Mouse (Mus musculus) left cerebral cortex, postnatal 14 days (tissue): ENCODE data around the gene Cd37. TPM values are rescaled to one million over a fixed set of nuclear protein-coding genes. Genes with fewer than 3 reads are reported as not detected.
"Not testable (repeated sequence)": the region's sequence is repeated elsewhere in the genome, so short reads cannot be mapped to it uniquely, and the experiment has no call there.

Source experiments
- DNase-seq, 2 experiments: peaks; one replicate each; pipeline ENCODE4 v3.0.0; 2021 to 2022; ENCODE audit warnings: low spot score in 2 of 2, mixed read lengths in 1 of 2
- intact Hi-C: fragments of 180-260 bp; cut with DNase I; formaldehyde crosslinking; loops from one replicate; pipeline ENCODE4 v1.15.1; 2025
- long read RNA-seq, 2 experiments: library from polyadenylated mRNA; stranded (forward); transcript quantifications; one replicate each; pipeline ENCODE4 v2.0.0; 2021
- total RNA-seq, 2 experiments: library from RNA; stranded (reverse); gene quantifications; 2 replicates each; pipeline ENCODE4 v1.2.3; 2021

Gene Cd37
- total RNA-seq: 1 to 10 TPM; 3.4 to 4.0 TPM
- long read RNA-seq, experiment 1, partial matches to known transcripts: 0 of 1 reads
- long read RNA-seq, experiment 1, other reads (novel, unspliced or antisense): 1 of 1 reads
- long read RNA-seq, experiment 2, partial matches to known transcripts: 0 of 2 reads
- long read RNA-seq, experiment 2, other reads (novel, unspliced or antisense): 1 of 2 reads

GRCm38 (mm10) chr7:45238723-45239496 is at the start of gene Cd37:
Gene Cd37 (minus strand): TSS chr7:45239115.
- no peak for DNase-seq
- intact Hi-C loops: no loop called here

GRCm38 (mm10) chr7:45286486-45286885 is 47.6 kb upstream of the Cd37 start:
- DNase-seq: no peak
- intact Hi-C loops: no loop called here

DNA sequence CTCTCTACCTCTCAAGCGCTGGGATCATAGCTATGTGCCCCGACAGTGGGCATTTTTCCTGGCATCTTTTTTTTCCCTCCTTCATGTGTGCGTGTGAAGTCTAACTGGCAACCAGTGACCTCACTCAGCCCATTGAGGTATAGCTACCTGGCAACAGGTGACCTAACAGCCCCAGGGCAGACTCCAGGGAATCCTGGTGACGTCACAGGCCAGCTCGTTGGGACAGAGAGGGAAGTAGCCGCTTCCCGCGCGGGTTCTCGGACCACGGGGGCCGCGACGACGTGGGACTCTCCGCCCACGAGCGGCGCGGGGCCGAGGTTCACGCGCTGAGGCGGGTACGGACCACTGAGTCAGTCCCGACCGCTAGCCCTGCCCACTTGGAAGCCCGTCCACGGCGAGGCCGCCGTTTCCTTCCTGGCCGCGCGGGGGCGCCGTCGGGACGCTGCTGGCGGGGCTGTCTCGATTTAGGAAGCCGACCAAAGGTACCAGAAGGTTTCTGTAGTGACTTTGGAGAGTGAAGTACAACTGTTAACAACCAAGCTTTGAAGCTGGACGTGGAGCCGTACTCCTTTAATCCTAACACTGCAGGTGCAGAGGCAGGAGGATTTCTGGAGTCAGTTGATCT is 38.3 kb upstream of the Cd37 start, which contains the start of gene Slc6a21:
Gene Slc6a21, plus strand, starts transcription at position 378 of the 625 bp plus-strand sequence.
- intact Hi-C loops: no loop called here
- peak; percentile 73 to 75 for DNase-seq

GRCm38 (mm10) chr7:45273672-45274071 is 34.8 kb upstream of the Cd37 start:
- no peak for DNase-seq
- intact Hi-C loops: no loop called here

- intact Hi-C loops: no loop called here
These were observed 34.0 kb upstream of the Cd37 start for GRCm38 (mm10) chr7:45272786-45273412.

GRCm38 (mm10) chr7:45265518-45265917 is 26.6 kb upstream of the Cd37 start:
- intact Hi-C loops: no loop called here

More at GRCm38 (mm10) chr7:45272786-45273412, 34.0 kb upstream of the Cd37 start:
- DNase-seq: no peak

DNA sequence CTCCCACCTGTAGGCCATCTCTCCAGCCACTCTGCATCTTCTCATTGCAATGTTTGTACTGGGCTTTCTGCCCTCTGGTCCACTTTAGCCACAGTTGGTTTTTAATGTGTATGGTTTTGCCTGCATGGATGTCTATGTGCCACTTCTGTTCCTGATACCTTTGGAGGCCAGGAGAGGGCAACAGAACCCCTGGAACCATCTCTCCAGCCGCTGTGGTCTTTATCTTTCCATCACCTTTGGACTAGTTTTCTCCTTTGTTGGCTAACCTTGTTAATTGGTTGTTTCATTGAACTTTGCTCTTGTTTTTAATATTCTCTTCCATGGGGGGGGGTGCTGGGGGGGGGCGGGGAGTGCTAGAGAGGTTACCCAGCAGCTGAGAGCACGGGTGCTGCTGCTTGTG is 25.4 kb upstream of the Cd37 start:
- intact Hi-C loops: no loop called here
- no peak for DNase-seq

More at GRCm38 (mm10) chr7:45265518-45265917, 26.6 kb upstream of the Cd37 start:
- DNase-seq: no peak

- intact Hi-C loops: no loop called here
These were observed 24.2 kb upstream of the Cd37 start for GRCm38 (mm10) chr7:45263006-45263607.

DNA sequence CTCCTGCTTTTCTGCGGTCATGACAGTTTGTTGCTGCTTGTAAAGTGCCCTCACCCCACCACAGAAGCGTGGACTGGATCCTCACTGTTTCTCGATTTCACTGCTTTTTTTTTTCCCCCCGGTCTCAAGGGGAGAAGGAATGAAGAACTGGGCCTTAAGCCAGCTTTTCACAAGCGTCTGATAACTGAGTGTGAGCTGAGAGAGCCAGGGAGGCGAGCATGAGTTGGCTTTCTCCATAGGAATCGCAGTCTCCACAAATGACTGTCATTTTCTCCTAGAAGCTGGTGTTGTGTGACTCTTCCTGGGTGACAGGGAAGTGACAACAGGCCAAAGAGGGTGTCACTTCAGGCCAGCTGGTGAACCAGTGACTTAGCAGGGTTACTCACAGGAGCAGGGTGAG is 23.4 kb upstream of the Cd37 start:
- DNase-seq: no peak
- intact Hi-C loops: no loop called here

More at GRCm38 (mm10) chr7:45263006-45263607, 24.2 kb upstream of the Cd37 start:
- DNase-seq: peak in 1 of 2 experiments; percentile 28

DNA sequence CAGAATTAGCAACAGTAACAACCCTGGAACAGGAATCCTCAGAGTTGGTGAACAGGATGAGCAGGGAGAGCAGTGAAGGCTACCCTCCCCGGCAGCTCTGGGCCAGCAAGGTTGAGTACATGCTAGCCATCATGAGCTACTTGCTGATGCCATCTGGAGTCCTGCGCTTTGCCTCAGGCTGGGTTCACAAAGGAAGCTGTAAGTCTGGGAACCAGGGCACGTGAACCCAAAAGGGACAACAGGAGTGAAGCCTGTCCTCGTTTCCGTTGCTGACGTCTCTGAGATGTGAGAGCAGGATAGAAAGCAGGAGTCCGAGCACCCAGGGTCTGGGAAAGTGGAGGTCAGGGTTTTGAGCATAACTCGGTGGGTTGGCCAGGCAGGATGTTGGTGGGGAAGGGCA is 20.4 kb upstream of the Cd37 start:
- intact Hi-C loops: no loop called here

DNA sequence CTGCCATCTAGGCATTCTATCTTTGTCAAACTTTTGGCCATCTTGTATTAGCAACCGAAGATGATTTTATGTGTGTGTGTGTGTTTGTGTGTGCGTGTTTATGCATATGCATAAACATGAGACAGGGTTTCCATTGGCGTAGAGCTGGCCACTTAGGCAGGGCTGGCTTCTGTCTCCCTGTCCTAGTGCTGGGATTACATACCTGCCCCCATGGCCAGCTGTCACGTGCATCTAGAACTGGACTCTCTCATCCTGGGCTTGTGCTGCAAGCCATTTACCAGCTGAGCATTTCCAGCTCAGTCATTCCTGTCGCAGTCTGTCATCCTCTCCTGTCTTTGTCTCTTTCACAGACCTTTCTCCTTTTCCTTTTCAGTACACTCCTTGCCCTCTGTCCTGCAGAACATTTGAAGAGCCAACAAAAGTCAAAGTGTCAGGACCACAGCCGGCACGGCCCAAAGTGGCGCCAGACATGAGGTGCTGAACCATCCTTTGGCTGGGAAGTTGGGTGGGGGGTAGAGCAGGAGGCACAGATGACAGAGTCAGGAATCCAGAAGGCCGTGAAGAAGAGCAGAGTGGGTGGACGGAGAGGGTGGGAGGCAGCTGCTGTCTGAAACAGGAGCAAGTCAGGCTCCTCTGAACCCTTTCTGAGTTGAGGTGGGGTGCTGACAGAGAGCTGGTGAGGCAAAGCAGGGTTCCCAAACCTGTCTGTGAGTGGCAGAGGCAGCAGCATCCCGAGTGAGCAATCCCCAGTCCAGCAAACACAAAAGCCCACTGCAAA is 18.3 kb upstream of the Cd37 start:
- intact Hi-C loops: no loop called here
- peak; percentile 41 to 55 for DNase-seq

More for the DNA sequence above, 20.4 kb upstream of the Cd37 start:
- DNase-seq: no peak

DNA sequence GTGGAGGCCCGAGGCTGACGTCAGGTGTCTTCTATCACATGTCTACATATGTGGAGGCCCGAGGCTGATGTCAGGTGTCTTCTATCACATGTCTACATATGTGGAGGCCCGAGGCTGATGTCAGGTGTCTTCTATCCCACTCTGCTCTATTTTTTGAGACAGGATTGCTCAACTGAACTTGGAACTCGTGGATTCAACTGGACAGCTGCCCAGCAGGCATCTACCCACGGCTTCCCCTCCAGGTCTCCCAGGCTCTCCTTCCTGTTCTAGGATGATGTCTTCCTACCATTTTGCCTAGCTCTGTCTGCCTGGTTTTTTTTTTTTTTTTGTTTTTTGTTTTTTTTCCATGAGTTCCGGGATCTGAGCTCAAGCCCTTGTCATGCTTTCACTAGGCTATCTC is 16.9 kb upstream of the Cd37 start:
- intact Hi-C loops, DNase-seq: not testable (repeated sequence)

GRCm38 (mm10) chr7:45253806-45254205 is 14.9 kb upstream of the Cd37 start:
- intact Hi-C loops: no loop called here
- DNase-seq: no peak

DNA sequence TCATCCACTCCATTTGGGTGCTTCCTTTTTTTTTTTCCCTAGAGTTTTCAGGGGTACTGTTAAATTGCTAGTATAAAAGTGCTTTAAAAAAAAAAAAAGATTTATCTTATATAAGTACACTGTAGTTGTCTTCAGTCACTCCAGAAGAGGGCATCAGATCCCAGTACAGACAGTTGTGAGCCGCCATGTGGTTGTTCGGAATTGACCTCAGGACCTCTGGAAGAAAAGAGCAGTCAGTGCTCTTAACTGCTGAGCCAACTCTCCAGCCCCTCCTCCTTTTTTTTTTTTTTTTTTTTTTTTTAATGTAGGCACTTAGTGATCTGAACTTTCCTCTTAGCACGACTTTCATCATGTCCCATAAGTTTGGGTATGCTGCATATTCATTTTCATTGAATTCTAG is 8.8 kb upstream of the Cd37 start:
- intact Hi-C loops: no loop called here
- DNase-seq: no peak

- DNase-seq: no peak
- intact Hi-C loops: no loop called here
These were observed 2.5 kb upstream of the Cd37 start for GRCm38 (mm10) chr7:45241389-45241749.

GRCm38 (mm10) chr7:45240633-45241388 is 1.9 kb upstream of the Cd37 start, which contains the start of gene Slc6a16:
Gene Slc6a16 (plus strand): TSS chr7:45241085.
- peak; percentile 70 to 73 for DNase-seq
- intact Hi-C loops: no loop called here

- no peak for DNase-seq
- intact Hi-C loops: no loop called here
These were observed 1.2 kb upstream of the Cd37 start for GRCm38 (mm10) chr7:45240109-45240508.
